Mouse (Mus musculus) NIH3T3 (cell line): Measurements from ENCODE around the gene Abcg5.

Source experiments
- DNase-seq: peaks from one replicate; pipeline ENCODE4 v3.0.0-alpha.2; 2012; ENCODE audit warnings: low read depth

The Abcg5 gene

DNA sequence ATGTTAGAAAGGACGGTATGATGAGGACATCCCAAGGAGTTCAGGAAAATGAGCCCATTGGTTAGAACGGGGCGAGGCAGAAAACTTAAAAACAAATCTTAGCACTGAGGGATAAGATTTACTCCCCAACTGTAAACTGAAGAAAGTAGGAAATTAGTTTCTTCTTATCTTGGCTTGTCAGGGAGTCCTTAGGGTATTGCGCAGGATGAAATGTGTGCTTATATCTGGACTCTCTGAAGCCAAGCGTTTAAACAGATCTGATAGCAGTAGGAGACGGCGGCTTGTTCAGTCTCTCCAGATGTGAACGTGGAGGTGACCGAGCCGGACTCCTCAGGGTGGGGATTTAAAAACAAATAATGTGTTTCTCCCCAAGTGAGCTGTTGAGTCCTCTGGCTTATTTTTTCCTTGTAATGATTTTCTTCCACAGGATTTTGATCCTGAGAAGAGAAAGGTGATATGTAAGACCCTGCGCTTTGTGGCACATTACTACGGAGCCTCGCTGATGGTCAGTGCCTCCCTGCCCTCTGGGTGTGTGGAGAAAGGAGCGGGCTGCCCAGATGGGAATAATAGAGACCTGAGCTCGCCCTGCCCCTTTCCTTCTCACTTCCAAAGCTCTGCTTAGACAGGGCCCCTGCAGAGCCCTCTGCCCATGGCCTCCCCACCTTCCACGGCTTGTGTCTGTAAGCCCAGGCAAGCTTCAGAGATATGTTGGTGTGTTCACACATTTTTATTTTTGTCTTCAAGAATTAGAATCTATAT lies 38.3 kb downstream of the Abcg5 start:
- no peak for DNase-seq

DNA sequence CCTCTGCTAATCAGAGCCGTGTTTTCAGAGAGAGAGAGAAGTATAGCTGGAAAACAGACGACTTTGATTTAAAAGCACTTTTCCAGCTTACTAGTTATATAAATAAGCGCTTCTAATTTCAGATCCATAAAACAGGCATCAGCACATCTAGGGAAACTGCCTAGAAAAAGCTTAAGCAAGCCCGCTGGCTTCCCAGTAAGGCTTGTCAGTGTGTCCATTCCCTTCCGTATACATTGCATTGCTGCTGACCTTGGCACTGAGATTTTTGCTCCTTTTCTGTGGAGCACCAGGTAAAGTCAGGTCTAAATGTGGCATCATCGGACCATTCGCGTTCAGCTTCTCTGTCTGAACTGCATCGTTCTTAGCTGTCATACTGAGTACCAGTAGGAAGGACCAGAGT lies 40.5 kb downstream of the Abcg5 start:
- DNase-seq: no peak

DNA sequence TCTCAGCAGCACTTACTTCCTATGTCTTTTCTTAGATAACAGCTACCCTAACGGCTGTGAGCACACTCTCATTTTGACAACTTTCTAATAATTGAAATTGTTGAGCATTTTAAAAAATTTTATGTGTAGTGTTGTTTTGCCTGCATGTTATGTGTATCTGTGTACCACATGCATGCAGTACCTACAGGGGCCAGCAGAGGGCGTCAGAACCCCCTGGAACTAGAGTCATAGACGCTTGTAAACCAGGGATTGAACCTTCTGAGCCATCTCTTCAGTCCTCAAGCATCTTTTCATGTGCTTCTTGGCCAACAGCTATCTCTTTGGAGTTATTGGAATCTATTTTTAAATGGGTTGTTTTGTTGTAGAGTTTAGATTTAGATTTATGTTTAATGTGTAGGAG lies 40.9 kb downstream of the Abcg5 start:
- DNase-seq: peak; percentile 48

DNA sequence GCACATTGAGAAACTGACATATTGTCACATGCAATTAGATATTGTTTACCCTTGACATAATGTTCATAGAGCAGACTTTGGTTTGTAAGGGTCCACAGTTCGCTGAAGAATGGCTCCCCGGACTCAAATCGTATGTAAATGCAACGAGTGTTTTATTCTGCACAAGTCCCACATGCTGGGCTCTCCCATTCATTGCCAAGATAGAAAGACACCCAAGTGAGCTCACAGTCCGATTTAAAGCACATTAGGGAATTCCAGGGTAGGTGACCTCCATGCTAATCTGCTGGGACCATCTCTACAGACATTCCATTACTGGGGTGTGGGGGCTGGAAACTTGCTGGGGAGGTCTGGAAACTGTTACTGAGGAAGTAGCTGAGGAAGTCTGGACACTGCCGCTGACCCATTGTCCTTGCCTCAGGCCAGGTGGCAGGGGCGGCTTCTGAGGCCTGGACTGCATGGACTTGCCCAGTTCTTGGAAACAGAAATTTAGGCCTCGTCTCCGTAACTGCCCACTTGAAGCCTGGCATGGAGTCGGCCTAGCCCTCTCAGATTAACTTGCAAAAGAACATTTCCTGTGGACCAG lies 42.9 kb downstream of the Abcg5 start:
- DNase-seq: no peak

DNA sequence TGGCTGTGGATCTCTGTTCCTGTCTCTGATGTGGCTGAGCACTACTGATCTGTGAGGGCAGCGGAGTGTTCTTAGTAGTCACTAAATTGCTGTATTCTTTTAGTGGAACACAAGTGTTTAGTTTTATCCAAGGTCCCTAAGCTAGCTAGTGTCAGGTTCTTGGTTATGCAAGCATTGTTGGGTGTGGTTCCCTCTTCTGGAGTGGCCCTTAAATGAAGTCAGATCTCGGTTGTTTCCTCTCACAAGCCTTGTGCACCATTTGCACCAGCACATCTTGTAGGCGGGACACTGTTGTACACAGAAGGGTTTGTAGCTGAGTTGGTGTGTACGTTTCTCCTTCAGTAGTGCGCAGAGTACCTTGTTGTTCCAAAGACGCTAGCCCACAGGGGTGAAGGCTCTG lies 44.8 kb downstream of the Abcg5 start:
- DNase-seq: no peak

DNA sequence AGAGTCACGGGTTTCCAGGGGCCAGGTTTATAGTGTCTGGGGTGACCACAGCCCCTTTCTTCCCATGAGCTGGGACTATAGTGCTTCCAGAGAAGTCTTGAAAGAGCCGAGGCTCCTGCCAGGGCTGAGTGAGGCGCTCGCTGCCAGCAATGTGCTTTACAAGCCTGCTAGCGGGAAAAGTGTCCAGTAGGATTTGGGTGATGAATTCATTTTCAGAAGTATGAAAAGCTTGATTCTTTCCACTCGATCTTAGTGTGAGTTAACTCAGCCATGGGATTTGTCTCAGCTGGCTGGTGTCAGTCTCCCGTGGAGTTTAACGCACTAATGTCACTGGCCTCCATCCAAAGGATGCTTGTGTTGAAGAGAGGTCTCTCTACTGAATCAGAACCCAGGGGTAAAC lies 46.5 kb downstream of the Abcg5 start:
- peak; percentile 40 for DNase-seq

DNA sequence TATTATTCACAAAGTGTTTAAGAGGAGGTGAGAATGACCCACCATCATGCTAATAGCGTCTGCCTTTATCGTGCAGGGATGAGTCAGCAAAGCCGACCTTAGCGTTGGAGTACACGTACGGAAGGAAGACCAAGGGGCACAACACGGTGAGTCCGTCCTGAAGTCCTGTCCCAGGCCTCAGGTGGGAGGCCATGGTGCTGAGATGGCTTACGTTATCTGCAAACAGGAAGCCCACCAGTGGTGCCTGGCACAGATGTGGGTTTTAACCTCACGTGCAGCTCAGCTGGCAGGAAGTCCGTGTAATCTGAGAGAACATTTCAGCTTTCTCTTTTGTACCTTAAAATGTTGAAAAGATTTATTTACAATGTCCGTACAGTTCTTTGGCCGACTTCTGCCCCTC lies 49.4 kb downstream of the Abcg5 start:
- DNase-seq: no peak

DNA sequence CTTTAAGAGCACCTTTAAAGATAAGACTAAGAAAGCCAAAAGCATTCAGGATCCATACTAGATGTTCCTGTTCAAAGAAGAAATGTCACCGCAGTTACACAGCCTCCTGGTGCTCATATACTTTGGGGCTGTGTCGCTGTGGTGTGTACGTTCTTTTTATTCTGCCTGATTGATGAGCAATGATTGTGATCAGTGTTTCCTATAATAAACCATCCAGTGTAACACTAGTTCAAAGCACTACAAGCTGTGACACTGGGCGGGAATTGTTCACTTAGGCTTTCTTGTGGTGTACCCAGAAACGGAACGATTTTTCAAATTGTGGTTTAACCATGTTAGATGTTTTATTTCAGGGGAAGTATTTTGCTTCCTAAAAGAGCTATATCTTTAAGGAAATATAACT lies 51.0 kb downstream of the Abcg5 start:
- DNase-seq: no peak

DNA sequence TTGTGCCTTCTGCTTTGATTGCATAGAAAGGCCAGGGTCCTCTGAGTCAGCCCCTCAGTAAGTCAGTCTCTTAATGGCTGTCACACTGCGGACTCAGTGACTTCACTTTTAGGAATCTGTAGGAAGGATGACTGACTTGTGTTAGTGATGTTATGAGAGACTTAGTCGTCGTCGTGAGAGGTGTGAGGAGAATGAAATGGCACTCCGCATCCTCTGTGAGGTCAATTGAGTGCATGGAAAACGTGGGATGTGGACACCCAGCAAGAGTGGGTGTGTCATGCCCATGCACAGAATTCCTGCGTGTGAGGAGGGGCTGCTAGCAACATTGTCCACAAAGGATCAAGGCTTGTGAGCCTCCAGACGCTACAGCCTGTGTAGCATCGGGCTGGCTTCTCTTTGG lies 54.2 kb downstream of the Abcg5 start:
- DNase-seq: no peak

DNA sequence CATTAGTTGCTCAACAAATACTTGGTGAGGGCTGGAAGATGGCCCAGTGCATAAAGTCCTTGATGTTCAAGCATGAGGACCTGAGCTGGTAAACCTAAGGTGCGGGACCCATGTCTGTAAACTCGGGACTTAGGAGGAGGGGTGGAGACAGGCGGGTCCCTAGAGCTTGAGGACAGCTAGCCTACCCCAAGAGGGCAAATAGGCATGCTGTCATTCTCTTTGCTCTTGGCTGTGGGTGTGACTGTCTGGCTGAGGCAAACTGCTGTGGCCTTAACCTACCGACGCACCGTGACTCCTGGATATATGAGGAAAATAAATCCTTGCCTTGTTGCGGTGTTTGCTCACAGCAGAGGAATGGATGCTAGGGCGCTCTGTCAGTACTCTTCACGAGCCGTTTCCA lies 55.1 kb downstream of the Abcg5 start:
- DNase-seq: peak; percentile 12

DNA sequence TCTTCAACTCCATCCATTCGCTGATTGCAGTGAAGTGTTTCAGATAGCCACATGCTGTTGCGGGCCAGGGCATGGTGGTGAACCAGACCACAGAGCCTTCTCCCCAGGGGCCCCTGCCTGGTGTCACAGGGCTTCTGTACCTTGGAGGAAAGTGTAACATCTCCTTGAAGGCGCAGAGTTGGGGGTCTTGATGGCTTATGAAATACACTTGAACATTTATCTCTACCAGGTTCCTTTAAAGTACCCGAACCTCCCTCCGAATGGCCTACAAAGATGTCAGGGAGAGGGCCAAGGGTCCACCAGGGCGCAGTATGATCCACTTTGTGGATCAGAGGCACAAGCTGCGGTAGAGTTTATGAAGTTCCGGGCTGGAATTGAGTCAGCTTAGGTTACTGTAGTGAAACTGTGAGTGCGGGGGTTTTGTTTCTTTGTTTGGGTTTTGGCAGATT lies 55.9 kb downstream of the Abcg5 start:
- DNase-seq: peak; percentile 59

DNA sequence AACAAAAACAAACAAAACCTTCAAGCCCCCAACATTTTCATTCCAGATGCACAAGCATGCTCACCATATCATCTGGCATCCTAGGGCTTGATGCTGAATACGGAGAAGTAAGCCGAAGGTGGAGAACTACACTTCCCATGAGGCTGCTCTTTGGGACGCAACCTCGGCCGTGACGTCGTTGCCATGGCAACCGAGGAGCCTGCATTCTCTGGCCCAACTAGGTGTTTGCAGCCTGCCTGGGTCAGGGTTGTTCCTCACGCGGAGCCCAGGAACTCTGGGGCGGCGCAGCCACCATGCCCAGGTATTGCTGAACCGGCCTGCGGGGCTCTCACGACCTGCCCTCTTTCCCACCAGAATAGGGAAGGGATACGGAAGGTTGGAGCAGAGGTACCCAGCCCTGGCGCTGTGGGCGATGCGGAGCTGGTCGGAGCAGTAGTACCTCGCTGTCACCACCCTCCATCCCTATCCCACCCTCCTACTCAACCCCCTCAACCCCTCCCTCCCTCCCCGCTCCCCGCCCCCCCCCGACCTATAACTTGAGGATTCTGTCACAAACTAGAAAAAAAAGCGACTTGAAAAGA lies 56.4 kb downstream of the Abcg5 start, which contains the start of gene Dync2li1:
TSS of gene Dync2li1 (plus strand) at position 221 of the 581 bp plus-strand sequence.
- peak; percentile 98 for DNase-seq

DNA sequence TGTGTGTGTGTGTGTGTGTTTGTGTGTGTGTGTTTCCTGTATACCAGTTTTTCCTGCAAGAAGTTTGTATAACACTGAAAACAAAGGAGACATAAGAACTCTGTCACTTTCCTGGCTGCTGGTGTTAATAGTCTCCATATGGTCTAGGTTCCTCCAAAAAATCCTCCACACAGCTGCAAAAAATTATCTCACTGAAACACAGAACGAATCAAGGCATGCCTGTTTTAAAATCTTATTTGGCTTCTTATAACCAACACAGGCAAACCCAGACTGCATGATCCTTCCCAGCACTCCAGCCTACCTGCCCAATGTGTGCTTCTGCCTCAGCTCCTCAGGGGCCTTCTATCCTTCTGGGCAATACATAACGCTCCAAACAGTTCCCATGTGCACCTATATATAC lies 59.9 kb downstream of the Abcg5 start:
- peak; percentile 70 for DNase-seq

DNA sequence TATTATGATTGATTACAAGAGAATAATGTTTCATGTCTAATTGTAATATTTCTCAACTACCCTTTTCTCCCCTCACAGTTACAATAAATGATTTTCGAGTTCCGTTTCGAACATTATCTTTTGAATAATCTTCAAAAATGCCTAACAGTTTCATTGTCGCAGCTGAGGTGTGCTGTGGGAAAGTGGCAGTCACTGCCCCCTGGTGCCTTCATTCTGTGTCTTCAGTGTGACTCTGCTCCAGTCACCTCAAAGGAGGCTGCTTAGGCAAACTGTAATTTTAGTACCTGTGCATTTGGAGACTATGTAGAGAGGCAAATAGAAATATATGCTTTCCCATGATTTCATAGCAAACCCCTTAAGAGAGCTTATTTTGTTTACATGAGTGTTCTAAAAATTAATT lies 60.8 kb downstream of the Abcg5 start:
- DNase-seq: no peak

DNA sequence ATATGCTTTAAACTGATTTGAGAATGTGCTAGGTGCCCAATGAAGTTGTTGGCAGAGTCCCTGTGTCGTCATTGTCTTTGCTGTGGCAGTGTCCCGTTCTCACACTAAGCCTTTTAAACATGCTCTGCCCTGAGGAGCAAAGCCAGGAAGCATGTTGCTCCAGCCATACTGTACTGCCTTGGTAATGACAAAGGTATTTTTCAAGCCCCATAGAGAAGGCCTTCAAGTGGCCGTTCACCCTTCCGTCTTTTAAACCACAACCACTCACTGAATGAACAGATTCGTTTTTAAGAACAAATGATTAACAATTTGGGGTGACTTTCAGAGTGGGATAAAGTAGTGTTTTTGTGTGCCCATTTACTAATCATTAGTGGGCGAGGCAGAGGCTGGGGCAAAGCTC lies 61.6 kb downstream of the Abcg5 start:
- no peak for DNase-seq

DNA sequence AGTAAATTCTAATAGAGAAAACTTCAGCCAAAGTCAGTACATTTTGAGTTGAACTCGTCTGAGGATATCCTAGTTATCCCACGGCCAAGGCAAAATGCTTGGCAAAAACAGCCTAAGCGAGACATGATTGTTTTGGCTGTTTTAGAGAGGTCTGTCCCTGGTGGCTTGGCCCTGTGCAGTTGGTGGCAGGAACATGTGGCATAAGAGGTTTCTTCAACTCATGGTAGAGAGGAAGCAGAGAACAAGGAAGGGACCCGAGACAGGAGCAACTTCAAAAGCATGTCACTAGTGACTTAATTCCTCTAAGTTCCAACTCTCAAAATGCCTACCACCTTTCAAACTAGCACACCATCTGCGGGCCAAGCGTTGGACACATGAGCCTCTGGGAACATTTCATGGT lies 62.2 kb downstream of the Abcg5 start:
- DNase-seq: no peak

DNA sequence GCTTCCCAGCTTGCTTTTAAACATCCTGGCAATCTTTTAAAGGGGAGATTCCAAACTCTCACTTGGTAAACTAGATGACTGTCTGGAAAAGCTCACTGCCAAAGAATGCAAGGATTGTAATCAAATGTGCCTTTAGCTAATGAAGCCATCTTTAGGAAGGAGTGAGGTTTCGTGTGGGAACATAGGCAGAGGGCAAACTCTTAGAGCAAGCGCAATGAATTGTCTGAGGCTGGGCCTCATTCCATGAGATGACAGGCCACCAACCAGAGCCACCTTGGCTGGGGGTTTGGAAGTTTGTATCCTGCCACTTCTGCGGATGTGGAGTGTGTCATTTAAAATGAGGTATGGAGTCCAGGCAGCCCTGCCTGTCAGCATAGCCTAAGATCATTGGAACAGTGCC lies 62.7 kb downstream of the Abcg5 start:
- peak; percentile 45 for DNase-seq

DNA sequence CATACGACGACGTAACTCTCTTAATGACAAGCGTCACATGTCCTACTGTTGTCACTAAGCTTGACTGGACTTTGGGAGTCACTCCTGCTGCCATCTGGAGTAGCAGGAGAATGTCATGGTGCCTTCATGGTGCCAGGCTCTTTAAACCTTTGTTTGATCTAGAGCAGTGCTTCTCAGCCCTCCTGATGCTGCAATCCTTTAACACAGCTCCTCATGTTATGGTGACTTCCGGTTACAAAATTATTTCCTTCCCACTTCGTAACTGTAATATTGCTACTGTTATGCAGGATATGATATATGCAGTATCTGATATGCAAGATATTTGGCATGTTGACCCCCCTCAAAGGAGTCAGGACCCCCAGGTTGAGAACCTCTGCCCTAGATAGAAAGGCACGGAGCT lies 63.7 kb downstream of the Abcg5 start:
- no peak for DNase-seq

DNA sequence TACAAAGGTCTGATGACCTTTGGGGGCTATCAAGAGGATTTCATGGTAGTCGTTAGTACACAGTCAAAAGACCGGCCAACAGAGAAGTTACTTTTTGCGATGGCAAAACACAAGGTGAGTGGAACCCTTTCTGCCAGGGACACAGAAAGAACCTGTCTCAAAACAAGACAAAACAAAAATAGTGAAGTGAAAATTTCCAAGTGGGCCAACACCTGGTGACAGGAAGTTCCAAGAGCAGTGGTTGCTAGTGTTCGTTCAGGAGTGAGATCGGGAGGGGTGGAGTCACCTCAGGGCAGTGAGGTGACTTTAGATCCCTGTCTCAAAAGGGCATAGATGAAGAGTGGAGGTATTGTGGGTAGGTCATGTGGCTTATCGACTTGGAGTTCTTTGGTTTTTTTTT lies 64.9 kb downstream of the Abcg5 start:
- DNase-seq: no peak

DNA sequence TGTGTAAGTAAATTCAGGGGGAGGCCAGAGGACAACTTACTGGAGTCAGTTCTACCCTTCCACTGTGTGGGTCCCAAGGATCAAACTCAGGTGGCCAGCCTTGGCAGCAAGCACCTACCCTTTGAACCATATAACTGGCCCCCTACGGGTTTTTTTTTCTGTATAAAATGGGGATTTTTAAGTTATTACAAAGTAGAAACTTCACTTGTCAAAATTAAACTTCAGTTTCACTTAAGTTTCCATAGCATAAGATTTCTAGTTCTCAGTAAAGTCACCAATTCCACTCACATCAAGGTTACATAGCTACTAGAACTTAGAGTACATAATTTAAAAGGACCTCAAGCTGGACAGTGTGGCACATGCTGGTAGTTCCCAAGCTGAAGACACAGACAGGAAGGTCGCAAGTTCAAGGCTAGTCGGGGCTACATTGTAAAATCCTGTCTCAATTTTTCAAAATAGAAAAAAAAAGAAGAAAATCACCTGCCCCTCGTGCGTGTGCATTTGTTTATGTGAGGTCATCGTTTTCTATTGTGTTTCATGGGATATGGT lies 66.2 kb downstream of the Abcg5 start:
- DNase-seq: no peak

DNA sequence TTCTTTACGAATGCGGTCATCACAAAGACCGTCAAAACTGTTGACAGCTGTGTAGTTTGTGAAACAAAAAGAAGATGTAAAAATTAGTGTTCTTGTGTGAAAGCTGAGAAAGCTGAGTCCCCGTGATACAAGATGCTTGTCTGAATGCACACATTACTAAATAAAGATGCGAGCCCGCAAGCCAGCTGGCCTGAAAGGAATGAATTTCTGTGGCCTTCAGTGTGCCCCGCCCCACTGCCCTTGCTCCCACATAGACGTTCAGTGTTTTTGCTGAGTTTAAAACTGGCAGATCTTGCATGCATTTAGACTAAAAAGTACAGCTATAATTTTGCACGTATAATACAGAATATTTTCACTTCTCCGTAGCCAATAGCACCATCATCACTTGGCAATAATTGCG lies 67.0 kb downstream of the Abcg5 start:
- DNase-seq: peak; percentile 31

DNA sequence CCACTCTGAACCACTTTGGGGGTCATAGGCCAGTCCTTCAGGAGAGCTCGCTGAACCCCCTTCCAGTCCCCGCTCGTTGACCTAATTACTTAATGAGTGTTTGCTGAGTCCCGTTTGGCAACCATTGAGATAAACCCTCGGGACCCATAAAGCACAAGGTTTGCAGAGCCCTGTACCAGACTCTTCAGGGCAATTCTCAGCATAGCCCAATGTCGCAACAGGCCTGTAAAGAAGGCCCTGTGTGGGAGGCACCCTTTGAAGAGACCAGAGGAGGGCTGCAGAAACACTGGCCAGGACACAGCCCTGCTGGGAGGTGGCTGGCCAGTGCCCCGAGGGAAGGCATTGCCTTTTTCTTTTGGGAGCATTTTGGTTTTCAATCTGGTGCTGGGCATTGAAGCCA lies 70.8 kb downstream of the Abcg5 start:
- peak; percentile 71 for DNase-seq

DNA sequence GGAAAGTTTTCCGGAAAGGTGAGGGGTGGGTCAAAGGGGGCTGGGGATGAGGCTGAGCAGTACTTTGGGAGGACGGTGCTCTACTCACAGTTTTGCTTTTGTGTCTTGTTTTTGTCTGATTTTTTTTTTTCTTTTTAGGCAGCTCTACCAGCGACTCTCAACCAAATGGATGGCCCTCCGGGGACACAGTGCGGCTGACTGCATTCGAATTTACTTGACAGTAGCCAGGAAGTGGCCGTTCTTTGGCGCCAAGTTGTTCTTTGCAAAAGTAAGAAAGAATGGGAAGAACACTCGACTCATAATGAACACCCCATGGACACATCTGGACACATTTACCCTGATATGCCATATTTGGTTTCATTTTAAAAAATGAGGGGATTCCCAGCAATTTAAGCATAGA lies 71.3 kb downstream of the Abcg5 start:
- DNase-seq: peak; percentile 64
